Mouse (Mus musculus): Measurements from ENCODE around the gene Cs.
"Not testable (repeated sequence)": the region's sequence is repeated elsewhere in the genome, so short reads cannot be mapped to it uniquely, and the experiment has no call there.

The Cs gene
- long read RNA-seq, experiment 1, transcript Cs-201 (11 exons, 2,926 nt) = major isoform, 87 of 103 reads
- long read RNA-seq, experiment 1, partial matches to known transcripts = 8 of 103 reads
- long read RNA-seq, experiment 1, other reads (novel, unspliced or antisense) = 6 of 103 reads
- long read RNA-seq, experiment 2, transcript Cs-201 (11 exons, 2,926 nt) = major isoform, 78 of 99 reads
- long read RNA-seq, experiment 2, partial matches to known transcripts = 11 of 99 reads
- long read RNA-seq, experiment 2, other reads (novel, unspliced or antisense) = 6 of 99 reads

DNA sequence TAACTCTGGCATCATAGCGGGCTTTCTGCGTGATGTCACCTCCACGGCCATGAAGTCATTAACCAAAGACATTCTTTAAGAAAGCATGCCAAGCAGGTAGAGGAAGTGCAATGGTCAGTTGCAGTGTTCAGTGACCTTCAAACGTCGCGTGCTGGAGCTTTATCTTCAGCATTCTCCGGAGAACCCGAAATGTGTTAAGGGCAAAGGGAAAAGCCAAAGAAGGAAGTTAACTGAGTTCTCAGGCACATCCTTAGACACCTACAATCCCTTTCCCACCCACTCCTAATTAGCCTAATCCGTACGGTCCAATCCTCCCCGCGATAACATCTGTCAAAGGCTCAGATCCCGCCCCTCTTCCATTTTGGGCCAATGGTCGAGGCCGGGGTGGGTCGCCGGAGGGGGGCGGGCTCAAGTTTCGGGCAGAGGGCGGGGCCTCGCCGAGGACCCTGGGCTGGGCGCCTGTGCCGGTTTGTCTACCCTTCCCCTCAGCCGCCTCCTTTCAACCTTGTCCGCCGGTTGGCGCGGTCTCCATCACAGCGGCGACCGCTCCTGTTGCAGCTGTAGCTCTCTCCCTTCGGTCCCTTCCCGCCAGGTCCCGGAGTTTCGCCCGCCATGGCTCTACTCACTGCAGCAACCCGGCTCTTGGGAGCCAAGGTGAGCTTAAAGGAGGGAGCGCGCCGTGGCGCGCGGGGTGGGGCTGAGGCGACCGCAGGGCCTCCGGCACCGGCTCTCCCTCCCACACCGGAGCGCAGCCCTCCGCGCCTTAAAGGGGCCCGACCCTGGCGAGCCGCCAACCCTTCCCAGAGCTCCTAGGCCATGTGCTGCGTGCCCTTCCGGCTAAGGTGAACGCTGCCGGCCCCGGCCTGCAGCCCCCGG, at the start of gene Cs:
TSS of gene Cs (plus strand) at position 429 of the 876 bp plus-strand sequence.
- intact Hi-C loops (cut with DNase I) = loop anchor here (5.0 kb wide), 2 partner anchors 35 to 120 kb away; partner anchors contain the start of gene Smarcc2

DNA sequence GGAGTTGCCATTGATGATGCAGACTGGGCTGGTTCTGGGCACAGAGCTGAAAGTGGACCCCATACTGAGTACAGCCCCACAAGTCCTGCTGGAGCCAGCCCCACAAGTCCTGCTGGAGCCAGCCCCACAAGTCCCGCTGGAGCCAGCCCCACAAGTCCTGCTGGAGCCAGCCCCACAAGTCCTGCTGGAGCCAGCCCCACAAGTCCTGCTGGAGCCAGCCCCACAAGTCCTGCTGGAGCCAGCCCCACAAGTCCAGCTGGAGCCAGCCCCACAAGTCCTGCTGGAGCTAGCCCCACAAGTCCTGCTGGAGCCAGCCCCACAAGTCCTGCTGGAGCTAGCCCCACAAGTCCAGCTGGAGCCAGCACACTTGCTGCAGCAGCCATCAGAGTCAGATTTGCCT, 46.9 kb upstream of the Cs start:
- intact Hi-C loops (cut with DNase I) = not testable (repeated sequence)

GRCm38 (mm10) chr10:128296370-128297090, 41.0 kb upstream of the Cs start:
- intact Hi-C loops (cut with DNase I) = no loop called here

- intact Hi-C loops (cut with DNase I) = no loop called here
Observed at GRCm38 (mm10) chr10:128297221-128297620, 40.3 kb upstream of the Cs start.

DNA sequence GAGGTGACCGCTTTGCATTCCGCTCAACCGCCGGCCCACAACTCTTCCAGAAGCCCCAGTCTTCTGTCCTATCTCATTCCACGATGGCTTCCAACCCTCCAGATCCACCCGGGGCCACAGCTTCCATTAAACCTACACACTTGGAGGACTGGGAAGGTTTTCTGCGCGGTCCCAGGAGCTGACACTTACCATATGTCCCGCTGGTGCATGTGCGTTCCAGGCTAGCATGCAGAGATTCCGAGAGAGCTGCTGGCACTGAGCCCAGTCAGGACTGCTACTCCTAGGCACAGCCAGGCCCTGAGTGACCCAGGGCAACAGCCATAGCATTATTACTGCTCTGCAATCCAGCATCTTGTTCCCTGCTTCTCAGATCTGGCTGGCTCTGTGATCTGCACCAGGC, 39.9 kb upstream of the Cs start:
- intact Hi-C loops (cut with DNase I) = no loop called here

DNA sequence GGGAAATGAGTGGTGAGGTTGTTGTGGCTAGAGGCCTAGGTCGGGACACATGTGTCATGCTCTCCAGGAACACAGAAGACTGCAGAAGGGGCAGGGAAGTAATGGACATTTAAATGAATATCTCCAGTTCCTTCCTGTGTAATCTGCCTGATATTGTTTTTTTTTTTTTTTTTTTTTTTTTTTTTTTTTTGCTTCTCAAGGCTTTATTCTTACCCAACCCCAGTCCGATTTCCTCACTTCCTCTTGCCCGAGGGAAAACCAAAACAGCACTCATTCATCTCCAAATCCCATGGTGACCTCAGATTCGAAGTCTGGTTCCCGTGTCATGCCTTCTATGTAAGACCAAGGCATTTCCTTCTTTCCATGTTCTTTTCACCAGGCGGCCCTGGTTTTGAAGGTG, 39.3 kb upstream of the Cs start:
- intact Hi-C loops (cut with DNase I) = no loop called here

GRCm38 (mm10) chr10:128298702-128299171, 38.8 kb upstream of the Cs start, which contains the start of gene Il23a:
Il23a (minus strand) TSS chr10:128298752.
- intact Hi-C loops (cut with DNase I) = no loop called here

DNA sequence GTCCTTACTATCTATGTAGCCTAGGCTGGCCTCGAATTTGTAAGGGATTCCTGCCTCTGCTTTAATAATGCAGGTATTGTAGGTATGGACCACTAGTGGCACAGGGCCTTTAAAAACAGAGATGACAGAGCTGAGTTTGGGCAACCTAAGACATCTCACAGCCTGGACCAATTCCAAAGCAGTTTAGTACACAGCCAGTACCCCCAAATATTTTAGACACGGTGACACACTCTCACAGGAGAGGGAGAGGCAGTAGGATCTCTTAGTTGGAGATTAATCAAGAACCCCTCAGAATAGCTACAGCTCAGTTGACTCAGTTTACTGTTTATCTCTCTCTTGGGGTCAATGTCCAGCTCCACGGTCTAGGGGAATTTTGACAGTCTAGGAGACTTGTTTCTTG, 35.2 kb upstream of the Cs start:
- intact Hi-C loops (cut with DNase I) = no loop called here

GRCm38 (mm10) chr10:128302785-128303125, 34.8 kb upstream of the Cs start:
- intact Hi-C loops (cut with DNase I) = no loop called here

GRCm38 (mm10) chr10:128303126-128304021, 34.2 kb upstream of the Cs start, which contains the start of gene Pan2:
Pan2 (plus strand) TSS chr10:128303335.
- intact Hi-C loops (cut with DNase I) = no loop called here

GRCm38 (mm10) chr10:128309654-128310053, 27.9 kb upstream of the Cs start:
- intact Hi-C loops (cut with DNase I) = no loop called here

- intact Hi-C loops (cut with DNase I) = no loop called here
Observed at GRCm38 (mm10) chr10:128310177-128310576, 27.4 kb upstream of the Cs start.

GRCm38 (mm10) chr10:128310902-128311301, 26.6 kb upstream of the Cs start:
- intact Hi-C loops (cut with DNase I) = no loop called here

GRCm38 (mm10) chr10:128315578-128315977, 22.0 kb upstream of the Cs start:
- intact Hi-C loops (cut with DNase I) = no loop called here

DNA sequence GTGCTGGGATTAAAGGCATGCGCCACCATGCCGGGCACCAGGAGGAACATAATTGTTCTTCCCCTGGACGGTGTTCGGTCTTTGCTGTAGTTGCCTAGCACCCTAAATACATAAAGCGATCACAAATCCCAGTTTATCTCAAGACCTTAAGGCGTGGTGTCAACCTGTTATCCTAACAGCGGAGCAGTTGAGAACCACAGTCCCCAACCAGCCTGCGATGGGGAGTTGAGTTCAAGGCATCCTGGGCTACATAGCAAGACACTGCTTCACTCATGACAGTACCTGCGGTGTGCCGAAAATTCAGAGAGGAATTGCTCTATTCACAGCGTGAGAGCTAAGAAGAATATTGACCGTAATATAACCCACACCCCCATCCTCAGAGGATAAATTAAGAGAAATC, 15.9 kb upstream of the Cs start:
- intact Hi-C loops (cut with DNase I) = no loop called here

GRCm38 (mm10) chr10:128322141-128323108, 15.1 kb upstream of the Cs start, which contains the start of gene Cnpy2:
Cnpy2 (plus strand) TSS chr10:128322459.
- intact Hi-C loops (cut with DNase I) = no loop called here

GRCm38 (mm10) chr10:128323516-128323915, 14.0 kb upstream of the Cs start:
- intact Hi-C loops (cut with DNase I) = no loop called here

DNA sequence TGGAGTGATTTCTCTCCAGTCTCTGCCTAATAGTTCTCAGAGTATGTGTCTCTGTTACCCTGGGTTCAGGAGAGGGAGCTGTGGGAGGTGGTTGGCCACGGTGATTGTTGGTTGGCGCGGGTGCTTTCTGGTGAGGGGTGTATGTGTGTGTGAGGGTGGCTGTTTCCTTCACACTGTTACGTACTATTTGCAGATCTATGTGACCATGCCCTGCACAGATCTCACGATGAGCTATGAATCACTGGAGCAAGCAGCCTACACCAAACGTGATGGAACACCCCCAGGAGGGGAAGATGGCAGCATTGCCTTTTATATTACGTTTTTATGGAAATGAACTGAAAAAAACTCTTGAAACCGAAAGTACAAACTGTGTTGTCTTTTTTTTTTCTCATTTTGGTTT, 10.7 kb upstream of the Cs start:
- intact Hi-C loops (cut with DNase I) = no loop called here

DNA sequence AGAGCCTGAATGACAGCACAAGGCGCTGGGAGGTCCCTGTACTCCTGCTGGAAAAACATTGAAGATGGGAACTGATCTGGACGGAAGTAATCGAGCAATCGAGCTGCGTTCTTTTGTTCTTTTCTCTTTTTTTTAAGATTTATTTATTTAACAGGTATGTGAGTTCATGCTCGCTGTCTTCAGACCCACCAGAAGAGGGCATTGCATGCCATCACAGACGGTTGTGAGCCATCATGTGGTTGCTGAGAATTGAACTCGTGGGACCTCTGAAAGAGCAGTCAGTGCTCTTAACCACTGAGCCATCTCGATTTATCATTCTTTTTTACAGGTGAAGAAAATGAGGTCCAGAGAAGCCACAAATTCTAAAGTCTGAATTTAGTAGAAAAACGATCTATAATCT, 9.9 kb upstream of the Cs start:
- intact Hi-C loops (cut with DNase I) = no loop called here

Measured in adrenal gland (tissue).